Mouse (Mus musculus): ENCODE data around the gene Itih5. TPM values are rescaled to one million over a fixed set of nuclear protein-coding genes. Genes with fewer than 3 reads are reported as not detected.

Gene Itih5
- polyA plus RNA-seq (2017; shearing (Covaris generic)): 1.2 TPM

GRCm38 (mm10) chr2:10153201-10154075, at the start of gene Itih5:
TSS of gene Itih5 (plus strand) at chr2:10153571.

GRCm38 (mm10) chr2:10131296-10131695, 22.1 kb upstream of the Itih5 start, which contains the start of gene Itih2:
TSS of gene Itih2 (minus strand) at chr2:10131396.

Other genes with a start within 250 kb of the Itih5 start
- 25.1 TPM for gene Taf3, start 105.0 kb upstream of the Itih5 start, polyA plus RNA-seq (2017; shearing (Covaris generic))
- gene Atp5c1, start 73.1 kb upstream of the Itih5 start, polyA plus RNA-seq (2017; shearing (Covaris generic)): 320 TPM
- 46.6 TPM for gene Kin, start 73.0 kb upstream of the Itih5 start, polyA plus RNA-seq (2017; shearing (Covaris generic))
- gene Itih2, start 22.2 kb upstream of the Itih5 start, polyA plus RNA-seq (2017; shearing (Covaris generic)): 0.12 TPM
- 2.6 TPM for gene Sfmbt2, start 216.9 kb downstream of the Itih5 start, polyA plus RNA-seq (2017; shearing (Covaris generic))